Mouse (Mus musculus) gastrocnemius, adult 18-20 months (tissue): ENCODE data around the gene Cxcl17. TPM values are rescaled to one million over a fixed set of nuclear protein-coding genes. Genes with fewer than 3 reads are reported as not detected.

Source experiments
- DNase-seq: peaks from one replicate; pipeline ENCODE4 v3.0.0; 2021; ENCODE audit warnings: low spot score
- total RNA-seq, 2 experiments: library from RNA; stranded (reverse); gene quantifications; 2 replicates each; pipeline ENCODE4 v1.2.3; 2021

Gene Cxcl17
- total RNA-seq, 2 experiments from 2014 or later: not detected

- DNase-seq: no peak
Observed at GRCm38 (mm10) chr7:25391856-25392453, 20.7 kb downstream of the Cxcl17 start.

- DNase-seq: no peak
Observed at GRCm38 (mm10) chr7:25390986-25391385, 21.7 kb downstream of the Cxcl17 start.

GRCm38 (mm10) chr7:25390054-25390770, 22.5 kb downstream of the Cxcl17 start:
- peak; percentile 83 for DNase-seq

- DNase-seq: no peak
Observed at GRCm38 (mm10) chr7:25388916-25389315, 23.8 kb downstream of the Cxcl17 start.

- peak; percentile 53 for DNase-seq
Observed at GRCm38 (mm10) chr7:25387811-25388440, 24.8 kb downstream of the Cxcl17 start.

- peak; percentile 83 for DNase-seq
Observed at GRCm38 (mm10) chr7:25385850-25386555, 26.7 kb downstream of the Cxcl17 start.

- no peak for DNase-seq
Observed at GRCm38 (mm10) chr7:25385259-25385658, 27.4 kb downstream of the Cxcl17 start.

GRCm38 (mm10) chr7:25384818-25385217, 27.9 kb downstream of the Cxcl17 start:
- DNase-seq: no peak

GRCm38 (mm10) chr7:25384318-25384717, 28.4 kb downstream of the Cxcl17 start:
- DNase-seq: no peak

GRCm38 (mm10) chr7:25383891-25384290, 28.8 kb downstream of the Cxcl17 start:
- no peak for DNase-seq

- no peak for DNase-seq
Observed at GRCm38 (mm10) chr7:25383385-25383784, 29.3 kb downstream of the Cxcl17 start.

- no peak for DNase-seq
Observed at GRCm38 (mm10) chr7:25382541-25382940, 30.1 kb downstream of the Cxcl17 start.

GRCm38 (mm10) chr7:25381284-25381680, 31.4 kb downstream of the Cxcl17 start:
- no peak for DNase-seq

- no peak for DNase-seq
Observed at GRCm38 (mm10) chr7:25380392-25381283, 32.0 kb downstream of the Cxcl17 start.

- DNase-seq: peak; percentile 40
Observed at GRCm38 (mm10) chr7:25379551-25380351, 32.9 kb downstream of the Cxcl17 start.

- no peak for DNase-seq
Observed at GRCm38 (mm10) chr7:25378181-25379100, 34.2 kb downstream of the Cxcl17 start.

GRCm38 (mm10) chr7:25377100-25377700, 35.5 kb downstream of the Cxcl17 start:
- no peak for DNase-seq

- DNase-seq: peak; percentile 88
Observed at GRCm38 (mm10) chr7:25376556-25376955, 36.1 kb downstream of the Cxcl17 start.

GRCm38 (mm10) chr7:25372441-25372840, 40.2 kb downstream of the Cxcl17 start:
- DNase-seq: no peak
